Mouse (Mus musculus): Measurements from ENCODE around the gene Sema4a.
A peak's percentile ranks its signal among the peaks of the same experiment; 100 is the strongest.

The Sema4a gene

GRCm38 (mm10) chr3:88425708-88426420 is 35.1 kb downstream of the Sema4a start:
- DNase-seq: no peak

GRCm38 (mm10) chr3:88425330-88425689 is 35.7 kb downstream of the Sema4a start:
- no peak for DNase-seq

GRCm38 (mm10) chr3:88424605-88425329 is 36.2 kb downstream of the Sema4a start, which contains the start of gene Slc25a44:
TSS of gene Slc25a44 (minus strand) at chr3:88425139.
- DNase-seq: peak; percentile 94 to 98

GRCm38 (mm10) chr3:88422020-88422720 is 38.8 kb downstream of the Sema4a start:
- DNase-seq: peak; percentile 37 to 70

- DNase-seq: no peak
These were observed 40.2 kb downstream of the Sema4a start for GRCm38 (mm10) chr3:88420771-88421170.

GRCm38 (mm10) chr3:88418016-88418415 is 43.0 kb downstream of the Sema4a start:
- DNase-seq: peak in 1 of 2 experiments; percentile 24

- no peak for DNase-seq
These were observed 45.3 kb downstream of the Sema4a start for GRCm38 (mm10) chr3:88415668-88416067.

GRCm38 (mm10) chr3:88412636-88413035 is 48.3 kb downstream of the Sema4a start:
- no peak for DNase-seq

GRCm38 (mm10) chr3:88411681-88412080 is 49.3 kb downstream of the Sema4a start:
- no peak for DNase-seq

- DNase-seq: no peak
These were observed 50.3 kb downstream of the Sema4a start for GRCm38 (mm10) chr3:88410645-88411031.

- DNase-seq: peak; percentile 95 to 96
These were observed 51.0 kb downstream of the Sema4a start, which contains the start of gene Pmf1 for GRCm38 (mm10) chr3:88409741-88410644. TSS of gene Pmf1 (minus strand) at chr3:88410331.

GRCm38 (mm10) chr3:88408953-88409352 is 52.0 kb downstream of the Sema4a start:
- no peak for DNase-seq

- no peak for DNase-seq
These were observed 53.5 kb downstream of the Sema4a start for GRCm38 (mm10) chr3:88407529-88407928.

- DNase-seq: peak; percentile 34 to 78
These were observed 53.9 kb downstream of the Sema4a start for GRCm38 (mm10) chr3:88407090-88407489.

- DNase-seq: no peak
These were observed 57.3 kb downstream of the Sema4a start for GRCm38 (mm10) chr3:88403522-88404230.

GRCm38 (mm10) chr3:88398666-88399065 is 62.3 kb downstream of the Sema4a start:
- no peak for DNase-seq

- DNase-seq: no peak
These were observed 65.2 kb downstream of the Sema4a start for GRCm38 (mm10) chr3:88395742-88396141.

- no peak for DNase-seq
These were observed 65.7 kb downstream of the Sema4a start for GRCm38 (mm10) chr3:88395288-88395687.

- DNase-seq: no peak
These were observed 67.1 kb downstream of the Sema4a start for GRCm38 (mm10) chr3:88393776-88394375.
